Mouse (Mus musculus) cerebellum, postnatal 36 days (tissue): ENCODE measurements around the gene Gm13090.

ENCODE experiments used
- DNase-seq, 2 experiments: peaks; one replicate each; pipeline ENCODE4 v3.0.0; 2021 to 2022; ENCODE audit warnings: mixed read lengths in 2 of 2

The Gm13090 gene

GRCm38 (mm10) chr4:151097104-151097438 is 7.7 kb downstream of the Gm13090 start:
- DNase-seq = no peak

GRCm38 (mm10) chr4:151103646-151104045 is 14.3 kb downstream of the Gm13090 start:
- DNase-seq = peak; percentile 32 to 55

GRCm38 (mm10) chr4:151104147-151104546 is 14.8 kb downstream of the Gm13090 start:
- no peak for DNase-seq

- no peak for DNase-seq
These were observed 16.5 kb downstream of the Gm13090 start for GRCm38 (mm10) chr4:151105886-151106285.

- DNase-seq = no peak
These were observed 17.1 kb downstream of the Gm13090 start for GRCm38 (mm10) chr4:151106468-151106867.

GRCm38 (mm10) chr4:151107131-151108001 is 18.0 kb downstream of the Gm13090 start:
- peak; percentile 60 to 66 for DNase-seq

GRCm38 (mm10) chr4:151108028-151108771 is 18.8 kb downstream of the Gm13090 start:
- peak; percentile 90 to 95 for DNase-seq

GRCm38 (mm10) chr4:151108834-151109241 is 19.5 kb downstream of the Gm13090 start:
- DNase-seq = peak in 1 of 2 experiments; percentile 27

- DNase-seq = no peak
These were observed 21.9 kb downstream of the Gm13090 start for GRCm38 (mm10) chr4:151111226-151111625.

- DNase-seq = no peak
These were observed 25.2 kb downstream of the Gm13090 start for GRCm38 (mm10) chr4:151114574-151114973.

GRCm38 (mm10) chr4:151118883-151119282 is 29.5 kb downstream of the Gm13090 start:
- no peak for DNase-seq

GRCm38 (mm10) chr4:151127636-151128548 is 38.5 kb downstream of the Gm13090 start:
- DNase-seq = peak in 1 of 2 experiments; percentile 36

GRCm38 (mm10) chr4:151128641-151129541 is 39.5 kb downstream of the Gm13090 start:
- peak; percentile 88 to 91 for DNase-seq

GRCm38 (mm10) chr4:151129725-151130557 is 40.6 kb downstream of the Gm13090 start:
- peak in 1 of 2 experiments; percentile 35 for DNase-seq

- no peak for DNase-seq
These were observed 41.6 kb downstream of the Gm13090 start for GRCm38 (mm10) chr4:151130756-151131490.

GRCm38 (mm10) chr4:151132493-151132892 is 43.1 kb downstream of the Gm13090 start:
- DNase-seq = no peak

GRCm38 (mm10) chr4:151133760-151134159 is 44.4 kb downstream of the Gm13090 start:
- DNase-seq = no peak

GRCm38 (mm10) chr4:151135491-151135890 is 46.1 kb downstream of the Gm13090 start:
- DNase-seq = no peak

- no peak for DNase-seq
These were observed 48.3 kb downstream of the Gm13090 start for GRCm38 (mm10) chr4:151137701-151138100.

GRCm38 (mm10) chr4:151138135-151138534 is 48.8 kb downstream of the Gm13090 start:
- peak in 1 of 2 experiments; percentile 51 for DNase-seq
